Mouse (Mus musculus) kidney, postnatal 0 days (tissue): Measurements from ENCODE around the gene Elovl4. TPM values are rescaled to one million over a fixed set of nuclear protein-coding genes. Genes with fewer than 3 reads are reported as not detected.

Source experiments
- ATAC-seq: fragments of 200-750 bp; cut with Nextera tagmentation; replicated peaks from 2 replicates; pipeline ENCODE4 v1.8.0; 2017; ENCODE audit warnings: low read depth, moderate number of reproducible peaks, moderate TSS enrichment, moderate library complexity; ENCODE audit not compliant: low FRiP score
- DNase-seq: peaks from one replicate; pipeline ENCODE4 v3.0.0-alpha.2; 2016; ENCODE audit warnings: low spot score
- H3K27ac ChIP-seq: fragments of 300-500 bp; sonication (generic); 2 replicates; pipeline ENCODE4 v1.5.1; 2014; ENCODE audit warnings: mild to moderate bottlenecking
- H3K27me3 ChIP-seq: fragments of 300-500 bp; sonication (generic); 2 replicates; pipeline ENCODE4 v1.6.1; 2014; ENCODE audit warnings: low read length, mixed read lengths; ENCODE audit not compliant: insufficient read depth
- H3K36me3 ChIP-seq: fragments of 300-500 bp; sonication (generic); 2 replicates; pipeline ENCODE4 v1.6.1; 2014; ENCODE audit warnings: low read length, mixed read lengths; ENCODE audit not compliant: insufficient read depth
- H3K4me1 ChIP-seq: fragments of 300-500 bp; sonication (generic); replicated peaks from 2 replicates; pipeline ENCODE4 v1.6.1; 2014; ENCODE audit warnings: antibody characterized with exemption, low read length, mixed read lengths; ENCODE audit not compliant: insufficient read depth
- H3K4me2 ChIP-seq: fragments of 300-500 bp; sonication (generic); 2 replicates; pipeline ENCODE4 v1.6.1; 2014; ENCODE audit warnings: mild to moderate bottlenecking, low read length, moderate library complexity, mixed read lengths
- H3K4me3 ChIP-seq: fragments of 300-500 bp; sonication (generic); replicated peaks from 2 replicates; pipeline ENCODE4 v1.5.1; 2014; ENCODE audit warnings: low read depth, low read length
- H3K9ac ChIP-seq: fragments of 300-500 bp; sonication (generic); 2 replicates; pipeline ENCODE4 v1.6.1; 2014; ENCODE audit warnings: low read depth, low read length
- H3K9me3 ChIP-seq: fragments of 300-500 bp; sonication (generic); replicated peaks from 2 replicates; pipeline ENCODE4 v1.6.1; 2016; ENCODE audit warnings: low read length, inconsistent platforms, mixed read lengths
- CTCF ChIP-seq: IDR thresholded peaks from 2 replicates; pipeline ENCODE4 v1.5.1; 2016; ENCODE audit warnings: antibody characterized with exemption, low read depth, mild to moderate bottlenecking, moderate library complexity
- WGBS: fragments of 180-500 bp; shearing (Covaris S2); extraction: QIAGEN DNeasy Blood & Tissue Kit; methylation state at CpG from one replicate; pipeline ENCODE4 v1.1.7; 2014; 5-methylcytosine and 5-hydroxymethylcytosine counted together
- polyA plus RNA-seq: library from polyadenylated mRNA; unstranded; fragments of >200 nt; fragmentation: Nextera tagmentation; extraction: Ambion mirVana; gene quantifications from 2 replicates; pipeline ENCODE4 v1.2.1, GENCODE M21; 2015

Elovl4 gene
- polyA plus RNA-seq, 1 experiment from 2014 or later, result 5.5 TPM

DNA sequence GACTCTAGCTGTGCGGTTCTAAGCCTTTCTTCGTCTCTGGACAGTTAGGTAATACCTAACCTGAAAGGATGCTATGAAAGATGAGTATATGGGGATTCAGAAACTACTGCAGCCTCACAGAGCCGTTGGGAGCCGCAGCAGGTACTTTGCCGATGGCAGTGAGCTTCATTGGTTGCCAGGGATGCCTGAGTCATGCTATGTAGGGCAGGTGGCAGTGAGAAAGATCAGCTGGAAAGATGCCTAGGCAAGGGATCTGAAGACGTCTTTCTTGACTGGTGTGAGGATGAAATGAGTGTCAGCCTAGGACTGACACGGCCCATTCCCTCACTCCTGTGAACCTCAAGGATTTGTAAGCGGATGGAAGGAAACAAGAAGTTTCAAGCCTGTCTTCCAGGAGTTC is 8.2 kb downstream of the Elovl4 start:
- no peak overlapping the region for H3K4me3 ChIP-seq
- H3K36me3 ChIP-seq, result no peaks in the 10 kb centered on the region
- no peak overlapping the region for H3K4me2 ChIP-seq
- no peak for TF ChIP-seq CTCF
- H3K4me1 ChIP-seq, result no peaks in the 10 kb centered on the region
- ATAC-seq (no peak), DNase-seq (no peak)
- H3K27me3 ChIP-seq, result no peaks in the 10 kb centered on the region
- H3K27ac ChIP-seq, result no peak overlapping the region
- WGBS, result 87% methylated on average over 8 of the region's 8 CpGs
- H3K9ac ChIP-seq, result no peak overlapping the region
- H3K9me3 ChIP-seq, result no peaks in the 10 kb centered on the region

DNA sequence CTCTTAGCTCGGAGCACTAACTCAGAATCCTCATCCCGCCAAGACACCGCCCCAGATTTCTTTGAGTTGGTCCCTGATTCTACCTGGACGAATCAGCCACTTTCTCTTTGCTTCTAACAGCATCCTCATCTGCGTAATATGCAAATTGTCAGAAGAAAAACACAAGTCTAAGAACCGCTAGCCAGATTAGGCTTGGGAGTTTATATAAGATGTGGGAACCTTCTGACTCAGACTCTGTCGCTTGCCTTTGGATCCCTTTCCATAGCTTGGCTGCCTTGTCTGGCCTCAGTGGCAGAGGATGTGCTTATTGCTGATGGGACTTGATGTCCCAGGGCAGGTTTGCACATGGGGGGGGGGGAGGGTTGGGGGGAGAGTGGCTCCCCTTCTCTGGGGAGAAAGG is 9.2 kb downstream of the Elovl4 start:
- no peak for TF ChIP-seq CTCF
- DNase-seq (no peak), ATAC-seq (no peak)
- Histone ChIP-seq H3K4me1 (no peaks in the 10 kb centered on the region), H3K4me2 (no peak overlapping the region), H3K4me3 (no peak overlapping the region), H3K36me3 (no peaks in the 10 kb centered on the region), H3K27ac (no peak overlapping the region), H3K9ac (no peak overlapping the region), H3K27me3 (no peaks in the 10 kb centered on the region), H3K9me3 (no peaks in the 10 kb centered on the region)
- WGBS, result 90% methylated on average over 7 of the region's 7 CpGs

DNA sequence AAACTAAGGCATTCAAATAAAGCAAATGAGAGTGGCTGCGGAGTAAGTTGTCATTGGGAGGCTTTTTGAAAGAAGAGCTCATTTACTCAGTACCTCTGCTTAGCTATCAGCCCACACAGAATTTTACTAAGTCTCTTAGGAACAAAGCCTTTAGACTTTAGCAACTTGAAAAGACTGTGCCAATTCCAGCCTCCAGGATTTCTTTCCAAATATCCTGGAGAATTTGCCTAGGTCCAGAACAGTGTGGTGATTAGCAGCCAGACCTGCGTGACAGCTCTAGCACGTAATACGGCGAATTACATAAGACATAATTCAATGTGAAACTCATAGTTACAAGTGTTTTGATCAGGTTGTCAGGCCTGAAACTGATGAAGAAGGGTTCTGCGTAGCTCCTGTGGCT is 16.8 kb downstream of the Elovl4 start:
- ATAC-seq, result no peak
- Histone ChIP-seq H3K36me3 (no peaks in the 10 kb centered on the region), H3K27me3 (no peaks in the 10 kb centered on the region), H3K4me3 (no peak overlapping the region), H3K9me3 (no peaks in the 10 kb centered on the region), H3K4me2 (no peak overlapping the region), H3K4me1 (no peaks in the 10 kb centered on the region), H3K9ac (no peak overlapping the region), H3K27ac (no peak overlapping the region)
- DNase-seq, result no peak
- 92% methylated on average over 6 of the region's 6 CpGs for WGBS
- no peak for TF ChIP-seq CTCF

DNA sequence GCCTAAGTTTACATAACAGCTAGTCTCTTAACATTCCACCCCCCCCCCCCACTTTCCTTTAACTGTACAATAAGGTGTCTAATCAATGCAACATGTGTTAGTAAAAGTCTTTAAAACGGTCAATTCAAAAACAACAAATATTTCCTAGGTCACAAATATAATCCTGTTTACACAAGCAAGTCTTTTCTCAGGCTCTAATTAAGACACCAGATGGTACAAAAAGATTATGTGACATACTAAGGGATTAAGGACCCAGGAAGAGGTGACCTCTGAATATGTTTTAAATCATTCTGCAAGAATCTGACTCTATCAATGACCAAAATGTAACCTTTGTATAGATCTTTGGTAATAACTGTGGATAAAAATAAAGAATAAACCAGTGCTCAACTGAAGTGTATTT is 20.6 kb downstream of the Elovl4 start:
- no peak for TF ChIP-seq CTCF
- ATAC-seq, result no peak
- no peaks in the 10 kb centered on the region for H3K4me1 ChIP-seq
- H3K9me3 ChIP-seq, result no peaks in the 10 kb centered on the region
- H3K27me3 ChIP-seq, result no peaks in the 10 kb centered on the region
- no peak overlapping the region for H3K9ac ChIP-seq
- no peak overlapping the region for H3K4me2 ChIP-seq
- no peaks in the 10 kb centered on the region for H3K36me3 ChIP-seq
- no peak for DNase-seq
- no peak overlapping the region for H3K27ac ChIP-seq
- no peak overlapping the region for H3K4me3 ChIP-seq
- WGBS, result 64% methylated on average over 1 of the region's 1 CpGs

DNA sequence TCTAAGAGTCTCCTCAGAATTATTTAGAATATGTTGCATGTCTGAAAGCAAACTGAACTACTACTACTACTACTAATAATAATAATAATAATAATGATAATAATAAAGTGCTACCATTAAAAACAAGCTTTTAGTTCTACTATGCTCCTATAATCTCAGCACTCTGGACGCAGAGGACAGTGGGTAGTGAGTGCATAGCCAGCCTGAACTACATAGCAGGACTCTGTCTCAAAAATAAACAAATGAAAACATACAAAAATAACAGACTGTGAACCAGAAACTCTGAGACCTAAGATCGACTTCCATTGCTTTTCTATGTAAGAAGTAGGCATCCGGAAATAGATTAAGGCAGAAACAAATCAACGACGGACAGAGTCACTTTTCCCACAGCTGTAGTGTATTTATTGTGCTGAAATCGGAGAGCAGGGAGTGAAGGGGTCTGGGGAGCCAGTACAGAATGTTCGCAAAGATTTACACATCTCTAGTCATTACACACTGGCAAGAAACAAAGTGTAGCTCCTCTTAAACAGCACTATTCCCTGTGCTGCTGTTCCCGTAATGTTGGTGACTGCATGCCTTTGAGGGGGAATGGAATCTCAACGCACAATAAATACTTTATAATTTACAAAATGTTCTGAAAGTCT is 27.6 kb downstream of the Elovl4 start:
- DNase-seq, result peak; percentile 87
- TF ChIP-seq CTCF, result no peak
- Histone ChIP-seq H3K9me3 (no peaks in the 10 kb centered on the region), H3K4me2 (0 out of 2 replicates have a peak overlapping the region, but pooled peaks have one; percentile 21), H3K4me3 (no peak overlapping the region), H3K27me3 (no peaks in the 10 kb centered on the region), H3K4me1 (no peaks in the 10 kb centered on the region), H3K36me3 (no peaks in the 10 kb centered on the region), H3K9ac (no peak overlapping the region), H3K27ac (no peak overlapping the region)
- 27% methylated on average over 9 of the region's 9 CpGs for WGBS
- ATAC-seq, result no peak

DNA sequence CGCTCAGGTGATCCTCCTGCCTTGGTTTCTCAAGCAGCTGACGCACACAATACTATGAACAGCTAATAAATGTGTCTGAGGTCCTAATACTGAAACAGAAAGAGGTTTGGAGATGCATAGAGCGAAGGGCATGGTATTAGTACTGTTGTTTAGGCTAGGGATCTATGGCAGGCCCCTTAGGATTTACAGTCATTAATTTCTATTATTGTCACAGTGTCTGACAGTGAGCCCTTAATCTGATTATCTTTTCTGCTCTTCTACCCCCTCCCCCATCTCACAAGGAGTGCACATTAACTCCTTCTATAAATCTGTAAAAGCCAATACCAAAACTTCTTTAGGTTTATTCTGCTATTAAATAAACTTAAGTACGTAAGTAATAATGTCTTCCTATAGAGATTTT is 44.8 kb downstream of the Elovl4 start:
- no peak overlapping the region for H3K4me2 ChIP-seq

DNA sequence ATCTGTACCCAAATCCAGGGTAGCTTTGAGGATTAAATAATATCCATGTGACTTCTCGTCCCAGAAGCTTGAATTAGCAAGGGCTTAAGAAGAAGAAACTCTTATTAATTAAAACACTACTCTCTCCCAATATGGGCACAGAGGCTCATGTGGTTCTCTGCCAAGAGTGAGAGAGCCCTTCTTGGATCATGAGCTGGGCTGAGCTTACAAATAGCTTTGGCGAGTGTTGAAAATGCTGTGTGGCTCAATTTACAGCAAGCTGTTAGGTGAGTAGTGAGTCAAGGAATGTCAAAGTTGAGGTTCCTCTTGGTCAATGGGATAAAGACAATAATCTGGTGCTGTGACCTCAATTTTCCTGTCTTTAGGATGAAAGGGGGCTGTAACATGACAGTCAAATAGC is 74.2 kb downstream of the Elovl4 start:
- H3K4me1 ChIP-seq, result no peaks in the 10 kb centered on the region
- H3K4me3 ChIP-seq, result no peak overlapping the region
- H3K27ac ChIP-seq, result no peak overlapping the region
- TF ChIP-seq CTCF, result no peak
- ATAC-seq (no peak), DNase-seq (no peak)
- no peak overlapping the region for H3K4me2 ChIP-seq
- H3K9ac ChIP-seq, result no peak overlapping the region
- no peaks in the 10 kb centered on the region for H3K9me3 ChIP-seq
- WGBS, result 84% methylated on average over 2 of the region's 2 CpGs
- H3K36me3 ChIP-seq, result no peaks in the 10 kb centered on the region
- no peaks in the 10 kb centered on the region for H3K27me3 ChIP-seq

More for the DNA sequence above, 44.8 kb downstream of the Elovl4 start:
- 77% methylated on average over 4 of the region's 4 CpGs for WGBS
- ATAC-seq, result no peak
- Histone ChIP-seq H3K4me1 (no peaks in the 10 kb centered on the region), H3K36me3 (no peaks in the 10 kb centered on the region), H3K27me3 (no peaks in the 10 kb centered on the region), H3K9me3 (no peaks in the 10 kb centered on the region), H3K4me3 (no peak overlapping the region), H3K27ac (no peak overlapping the region), H3K9ac (no peak overlapping the region)
- DNase-seq, result no peak
- no peak for TF ChIP-seq CTCF
